Mouse (Mus musculus) limb, embryonic 14.5 days (tissue): ENCODE measurements around the gene Gpr89. TPM values are rescaled to one million over a fixed set of nuclear protein-coding genes. Genes with fewer than 3 reads are reported as not detected.

Experiments used
- ATAC-seq: fragments of 200-750 bp; cut with Nextera tagmentation; 2 replicates; pipeline ENCODE4 v1.8.0; 2017; ENCODE audit warnings: low read depth, moderate number of reproducible peaks, moderate TSS enrichment; ENCODE audit not compliant: low FRiP score
- DNase-seq: peaks from one replicate; pipeline ENCODE4 v3.0.0-alpha.2; 2015; ENCODE audit warnings: low spot score
- H3K27ac ChIP-seq: fragments of 300-500 bp; sonication (generic); replicated peaks from 2 replicates; pipeline ENCODE4 v1.5.1; 2014; ENCODE audit warnings: low read depth, mild to moderate bottlenecking, low read length, moderate library complexity, mixed read lengths
- H3K27me3 ChIP-seq: fragments of 300-500 bp; sonication (generic); 2 replicates; pipeline ENCODE4 v1.6.1; 2014; ENCODE audit warnings: low read length, mixed read lengths; ENCODE audit not compliant: control insufficient read depth, insufficient read depth
- H3K36me3 ChIP-seq: fragments of 300-500 bp; sonication (generic); 2 replicates; pipeline ENCODE4 v1.6.1; 2014; ENCODE audit warnings: mild to moderate bottlenecking, low read length, moderate library complexity, mixed read lengths; ENCODE audit not compliant: control insufficient read depth, insufficient read depth
- H3K4me1 ChIP-seq: fragments of 300-500 bp; sonication (generic); 2 replicates; pipeline ENCODE4 v1.6.1; 2014; ENCODE audit warnings: antibody characterized with exemption, low read length, mixed read lengths; ENCODE audit not compliant: control insufficient read depth, insufficient read depth
- H3K4me2 ChIP-seq: fragments of 300-500 bp; sonication (generic); replicated peaks from 2 replicates; pipeline ENCODE4 v1.6.1; 2014; ENCODE audit warnings: low read depth, mild to moderate bottlenecking, low read length, moderate library complexity; ENCODE audit not compliant: severe bottlenecking
- H3K4me3 ChIP-seq: fragments of 300-500 bp; sonication (generic); replicated peaks from 2 replicates; pipeline ENCODE4 v1.5.1; 2014; ENCODE audit warnings: low read length
- H3K9ac ChIP-seq: fragments of 300-500 bp; sonication (generic); 2 replicates; pipeline ENCODE4 v1.6.1; 2014; ENCODE audit warnings: mild to moderate bottlenecking, low read depth, low read length, moderate library complexity; ENCODE audit not compliant: severe bottlenecking
- H3K9me3 ChIP-seq: fragments of 300-500 bp; sonication (generic); 2 replicates; pipeline ENCODE4 v1.6.1; 2016; ENCODE audit warnings: low read length; ENCODE audit not compliant: control insufficient read depth
- POLR2A ChIP-seq: fragments of 200-500 bp; IDR thresholded peaks from 2 replicates; pipeline ENCODE4 v1.8.0; 2012; ENCODE audit warnings: inconsistent platforms, mild to moderate bottlenecking, moderate library complexity, borderline replicate concordance; ENCODE audit not compliant: insufficient read depth, insufficient read length; ENCODE audit errors: extremely low read depth
- WGBS: fragments of 180-500 bp; shearing (Covaris S2); extraction: QIAGEN DNeasy Blood & Tissue Kit; methylation state at CpG from one replicate; pipeline ENCODE4 v1.1.7; 2014; 5-methylcytosine and 5-hydroxymethylcytosine counted together
- polyA plus RNA-seq, 2 experiments: library from polyadenylated mRNA; depleted of rRNA in 1 of 2; stranded (reverse) in 1 of 2; unstranded in 1 of 2; fragments of >200 nt; fragmentation: Nextera tagmentation in 1 of 2; extraction: Ambion mirVana in 1 of 2; gene quantifications; 2 replicates each; pipeline versions ENCODE4 v1.2.1 to v1.2.3; 2012 to 2014

Gene Gpr89
- polyA plus RNA-seq, 2 experiments: 15.8 to 43.5 TPM

GRCm38 (mm10) chr3:96823701-96824100, 81.4 kb downstream of the Gpr89 start:
- Histone ChIP-seq H3K9me3 (no peaks in the 10 kb centered on the region), H3K4me2 (no peak overlapping the region), H3K36me3 (no peaks in the 10 kb centered on the region), H3K27me3 (no peaks in the 10 kb centered on the region), H3K4me3 (no peak overlapping the region), H3K4me1 (no peaks in the 10 kb centered on the region), H3K9ac (no peak overlapping the region), H3K27ac (no peak overlapping the region)
- no peak for DNase-seq
- 27% methylated on average over 3 of the region's 3 CpGs for WGBS
- no peak for TF ChIP-seq POLR2A
- ATAC-seq: no peak

GRCm38 (mm10) chr3:96821581-96821980, 83.6 kb downstream of the Gpr89 start:
- ATAC-seq: no peak
- no peak for DNase-seq
- no peak for TF ChIP-seq POLR2A
- Histone ChIP-seq H3K9ac (no peak overlapping the region), H3K4me2 (no peak overlapping the region), H3K27me3 (no peaks in the 10 kb centered on the region), H3K36me3 (no peaks in the 10 kb centered on the region), H3K9me3 (no peaks in the 10 kb centered on the region), H3K4me1 (no peaks in the 10 kb centered on the region), H3K27ac (no peak overlapping the region), H3K4me3 (no peak overlapping the region)
- 96% methylated on average over 4 of the region's 4 CpGs for WGBS

- H3K27ac ChIP-seq: no peak overlapping the region
- DNase-seq (no peak), ATAC-seq (no peak)
- TF ChIP-seq POLR2A: no peak
- no peaks in the 10 kb centered on the region for H3K4me1 ChIP-seq
- no peaks in the 10 kb centered on the region for H3K9me3 ChIP-seq
- no peak overlapping the region for H3K4me3 ChIP-seq
- no peak overlapping the region for H3K9ac ChIP-seq
- 67% methylated on average over 6 of the region's 6 CpGs for WGBS
- H3K4me2 ChIP-seq: no peak overlapping the region
- H3K36me3 ChIP-seq: no peaks in the 10 kb centered on the region
- H3K27me3 ChIP-seq: no peaks in the 10 kb centered on the region
These were observed 84.8 kb downstream of the Gpr89 start for GRCm38 (mm10) chr3:96820116-96820915.

Other genes starting within 250 kb of the Gpr89 start
- gene Ankrd35, start 235.2 kb downstream of the Gpr89 start, polyA plus RNA-seq (2012; rRNA removed): 1.9 and 3.7 TPM in 2 replicates
- gene Ankrd35, start 235.2 kb downstream of the Gpr89 start, polyA plus RNA-seq (2014; fragmentation: Nextera tagmentation; extraction: Ambion mirVana): 2.7 and 4.2 TPM in 2 replicates
- gene Pias3, start 209.0 kb downstream of the Gpr89 start, polyA plus RNA-seq (2012; rRNA removed): 100 and 112 TPM in 2 replicates
- 52.2 and 53.4 TPM in 2 replicates for gene Pias3, start 209.0 kb downstream of the Gpr89 start, polyA plus RNA-seq (2014; fragmentation: Nextera tagmentation; extraction: Ambion mirVana)
- 8.3 and 9.8 TPM in 2 replicates for gene Nudt17, start 196.8 kb downstream of the Gpr89 start, polyA plus RNA-seq (2012; rRNA removed)
- 13.5 and 14.6 TPM in 2 replicates for gene Nudt17, start 196.8 kb downstream of the Gpr89 start, polyA plus RNA-seq (2014; fragmentation: Nextera tagmentation; extraction: Ambion mirVana)
- gene Polr3c, start 177.7 kb downstream of the Gpr89 start, polyA plus RNA-seq (2012; rRNA removed): 40.5 and 41.0 TPM in 2 replicates
- gene Polr3c, start 177.7 kb downstream of the Gpr89 start, polyA plus RNA-seq (2014; fragmentation: Nextera tagmentation; extraction: Ambion mirVana): 23.3 and 26.3 TPM in 2 replicates
- 24.4 and 27.1 TPM in 2 replicates for gene Rnf115, start 177.7 kb downstream of the Gpr89 start, polyA plus RNA-seq (2012; rRNA removed)
- gene Rnf115, start 177.7 kb downstream of the Gpr89 start, polyA plus RNA-seq (2014; fragmentation: Nextera tagmentation; extraction: Ambion mirVana): 46.1 and 46.4 TPM in 2 replicates
- 0.12 and 0.24 TPM in 2 replicates for gene Pdzk1, start 76.1 kb downstream of the Gpr89 start, polyA plus RNA-seq (2012; rRNA removed)
- not detected in 2 replicates for gene Pdzk1, start 76.1 kb downstream of the Gpr89 start, polyA plus RNA-seq (2014; fragmentation: Nextera tagmentation; extraction: Ambion mirVana)
- 0.09 TPM in 1 of 2 replicates, not detected in the other for gene Cd160, start 76.0 kb downstream of the Gpr89 start, polyA plus RNA-seq (2012; rRNA removed)
- 0.15 and 0.23 TPM in 2 replicates for gene Cd160, start 76.0 kb downstream of the Gpr89 start, polyA plus RNA-seq (2014; fragmentation: Nextera tagmentation; extraction: Ambion mirVana)
- gene Gja5, start 653 bp downstream of the Gpr89 start, polyA plus RNA-seq (2012; rRNA removed): 25.7 and 28.5 TPM in 2 replicates
- gene Gja5, start 653 bp downstream of the Gpr89 start, polyA plus RNA-seq (2014; fragmentation: Nextera tagmentation; extraction: Ambion mirVana): 8.5 and 10.3 TPM in 2 replicates
- gene Gja8, start 20.7 kb upstream of the Gpr89 start, polyA plus RNA-seq (2012; rRNA removed): 0.01 TPM in 1 of 2 replicates, not detected in the other
- gene Gja8, start 20.7 kb upstream of the Gpr89 start, polyA plus RNA-seq (2014; fragmentation: Nextera tagmentation; extraction: Ambion mirVana): not detected in 2 replicates